ENCODE assay signal across 20 mouse cellular contexts in the genomic region with DNA sequence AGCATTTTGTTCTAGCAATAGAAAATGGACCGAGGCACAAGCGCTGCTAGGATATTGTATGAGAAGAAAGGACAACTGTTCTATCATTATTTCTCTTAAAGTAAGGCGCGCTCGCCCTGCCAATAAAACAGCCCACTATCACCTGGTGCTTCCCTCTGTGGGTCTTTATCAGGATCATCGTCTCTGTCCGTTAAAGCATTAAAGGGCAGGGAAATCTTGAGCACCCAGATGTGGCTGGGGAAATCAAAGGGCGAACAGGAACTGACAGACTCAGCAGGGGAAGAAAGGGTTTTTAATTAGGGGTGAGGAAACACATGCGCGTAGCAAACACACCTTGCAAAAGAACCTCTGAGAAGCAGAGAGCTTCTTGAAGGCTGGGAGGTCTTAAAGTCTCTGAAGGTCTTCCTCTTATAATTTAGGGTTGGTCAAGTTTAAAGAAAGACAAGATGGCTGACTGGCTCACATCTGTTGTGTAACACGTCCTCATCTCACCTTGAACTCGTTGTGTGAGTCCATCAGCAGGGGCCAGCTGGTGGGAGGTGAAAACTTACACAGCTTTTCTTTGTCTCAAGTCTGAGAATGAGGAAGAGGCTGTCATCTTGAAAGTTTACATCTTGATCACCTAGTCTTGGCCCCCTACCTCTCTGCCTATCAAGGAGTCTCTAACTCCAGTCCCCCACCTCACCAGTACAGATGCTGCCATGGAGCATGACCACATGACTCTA. TPM values are rescaled to one million over a fixed set of nuclear protein-coding genes. Genes with fewer than 3 reads are reported as not detected.
DNase-seq lines count a peak whose midpoint lies in the region; ATAC-seq and TF ChIP-seq lines count a peak whose summit lies in the region.
"Had no signal": no experiment of that assay in that cellular context is flagged by ENCODE, and none has a peak within 500 bp of the region (broad histone marks: within the 10 kb centered on the region; RNA-seq: fewer than 3 reads in every experiment).

No protein-coding gene starts in this region.

- no peak overlapping the region for H3K4me2 ChIP-seq in forebrain, embryonic 15.5 days (replicated peaks)
- no peak overlapping the region for H3K4me2 ChIP-seq in forebrain, embryonic 13.5 days
- H3K4me2 ChIP-seq in lung, postnatal 0 days (replicated peaks; ENCODE audit: low read depth, low read length) = no peak overlapping the region
- H3K4me2 ChIP-seq: embryonic facial prominence, embryonic 12.5 days had no signal

- no peaks in the 10 kb centered on the region for H3K27me3 ChIP-seq in forebrain, embryonic 15.5 days
- H3K27me3 ChIP-seq in forebrain, embryonic 13.5 days = no peaks in the 10 kb centered on the region
- no peaks in the 10 kb centered on the region for H3K27me3 ChIP-seq in lung, postnatal 0 days (replicated peaks; ENCODE audit: insufficient read depth, low read length)
- H3K27me3 ChIP-seq: embryonic facial prominence, embryonic 12.5 days; Patski had no signal

- no peak for TF ChIP-seq CTCF in lung, postnatal 0 days (IDR thresholded peaks at IDR 0.05)

- 80% methylated on average over 12 of the region's 12 CpGs for WGBS in forebrain, embryonic 15.5 days
- WGBS in forebrain, embryonic 13.5 days = 80% methylated on average over 12 of the region's 12 CpGs
- 74% methylated on average over 12 of the region's 12 CpGs for WGBS in lung, postnatal 0 days

- H3K4me3 ChIP-seq in forebrain, embryonic 15.5 days = no peak overlapping the region
- no peak overlapping the region for H3K4me3 ChIP-seq in forebrain, embryonic 13.5 days
- no peak overlapping the region for H3K4me3 ChIP-seq in lung, postnatal 0 days (ENCODE audit: low read depth, low read length)
- H3K4me3 ChIP-seq: embryonic facial prominence, embryonic 10.5 days; embryonic facial prominence, embryonic 12.5 days had no signal

- 0 out of 2 replicates have a peak overlapping the region, but pooled peaks have one; percentile 1 for H3K27ac ChIP-seq in forebrain, embryonic 15.5 days (replicated peaks)
- H3K27ac ChIP-seq in forebrain, embryonic 13.5 days = no peak overlapping the region
- no peak overlapping the region for H3K27ac ChIP-seq in lung, postnatal 0 days (ENCODE audit: low read length)
- H3K27ac ChIP-seq: embryonic facial prominence, embryonic 10.5 days; embryonic facial prominence, embryonic 12.5 days had no signal

- no peaks in the 10 kb centered on the region for H3K4me1 ChIP-seq in forebrain, embryonic 15.5 days
- H3K4me1 ChIP-seq in forebrain, embryonic 13.5 days = no peaks in the 10 kb centered on the region
- no peaks in the 10 kb centered on the region for H3K4me1 ChIP-seq in lung, postnatal 0 days (ENCODE audit: insufficient read depth, low read depth, low read length)
- H3K4me1 ChIP-seq: embryonic facial prominence, embryonic 12.5 days had no signal

- DNase-seq in thymus, postnatal 0 days (ENCODE audit: low spot score) = peak; percentile 30
- no peak for DNase-seq in thymus, postnatal 36 days
- peak; percentile 57 for DNase-seq in R1 (ENCODE audit: low read depth, low spot score)
- DNase-seq in left cerebral cortex, postnatal 25 days (ENCODE audit: low spot score in 2 of 2) = no peak
- DNase-seq in lung, postnatal 0 days (ENCODE audit: low spot score) = no peak
- DNase-seq: adrenal gland, adult 2 months; adrenal gland, postnatal 14 days; adrenal gland, postnatal 36 days; cerebellum, adult 11-12 months; cerebellum, adult 2 months; cerebellum, adult 9-10 months; cerebellum, postnatal 10 days; cerebellum, postnatal 25 days had no signal

- no peaks in the 10 kb centered on the region for H3K36me3 ChIP-seq in forebrain, embryonic 15.5 days
- H3K36me3 ChIP-seq in forebrain, embryonic 13.5 days (ENCODE audit: poor library complexity, severe bottlenecking) = no peaks in the 10 kb centered on the region
- H3K36me3 ChIP-seq in lung, postnatal 0 days (ENCODE audit: insufficient read depth, low read length) = no peaks in the 10 kb centered on the region
- H3K36me3 ChIP-seq: embryonic facial prominence, embryonic 10.5 days; embryonic facial prominence, embryonic 12.5 days had no signal

- no peaks in the 10 kb centered on the region for H3K9me3 ChIP-seq in forebrain, embryonic 15.5 days
- H3K9me3 ChIP-seq in forebrain, embryonic 13.5 days (replicated peaks) = no peaks in the 10 kb centered on the region
- H3K9me3 ChIP-seq in lung, postnatal 0 days (ENCODE audit: low read length) = no peaks in the 10 kb centered on the region
- H3K9me3 ChIP-seq: embryonic facial prominence, embryonic 10.5 days; embryonic facial prominence, embryonic 12.5 days had no signal

- H3K9ac ChIP-seq in forebrain, embryonic 15.5 days (replicated peaks) = no peak overlapping the region
- H3K9ac ChIP-seq in forebrain, embryonic 13.5 days = no peak overlapping the region
- no peak overlapping the region for H3K9ac ChIP-seq in lung, postnatal 0 days (replicated peaks; ENCODE audit: low read depth)
- H3K9ac ChIP-seq: embryonic facial prominence, embryonic 12.5 days; forebrain, postnatal 0 days had no signal

- TF ChIP-seq EP300 in lung, postnatal 0 days (IDR thresholded peaks at IDR 0.05) = no peak

- no peak for ATAC-seq in forebrain, embryonic 15.5 days (replicated peaks)
- ATAC-seq in forebrain, embryonic 13.5 days = no peak
- no peak for ATAC-seq in lung, postnatal 0 days
- ATAC-seq: forebrain, embryonic 14.5 days; Patski had no signal

- intact Hi-C loops in left cerebral cortex, postnatal 25 days (cut with DNase I) = no loop called here

RNA-seq across cellular contexts. Expression of gene Egln3, which starts 18.5 kb away (rescaled TPM):
- polyA plus RNA-seq in forebrain, embryonic 15.5 days (2015; fragmentation: Nextera tagmentation; extraction: Ambion mirVana) = 7.1 and 7.7 TPM in 2 replicates
- 3.9 TPM in 2 replicates for polyA plus RNA-seq in forebrain, embryonic 13.5 days (2015; fragmentation: Nextera tagmentation; extraction: Ambion mirVana)
- polyA plus RNA-seq in thymus, postnatal 0 days (2015; fragmentation: Nextera tagmentation; extraction: Ambion mirVana) = 17.8 and 18.4 TPM in 2 replicates
- 10 to 100 TPM; 10.8 to 12.6 TPM for total RNA-seq in left cerebral cortex, postnatal 25 days (2021)
- 5.2 and 5.4 TPM in 2 replicates for polyA plus RNA-seq in lung, postnatal 0 days (2015; fragmentation: Nextera tagmentation; extraction: Ambion mirVana)

Comparison
In these comparisons a context has a peak if more than half of its experiments do, and no peak if none do; other contexts are left out.
1. DNase-seq: peak in thymus, postnatal 0 days (single experiment) and R1 (single experiment); none in thymus, postnatal 36 days (0 of 2), left cerebral cortex, postnatal 25 days (0 of 2) and lung, postnatal 0 days (single experiment).